Mouse (Mus musculus): ENCODE measurements around the gene Olfm2.
A peak's percentile ranks its signal among the peaks of the same experiment; 100 is the strongest.
"Not testable (repeated sequence)": the region's sequence is repeated elsewhere in the genome, so short reads cannot be mapped to it uniquely, and the experiment has no call there.

Gene Olfm2

GRCm38 (mm10) chr9:20696107-20696712 lies 49.9 kb downstream of the Olfm2 start:
- DNase-seq (ENCODE audit: low read depth, low spot score) = no peak

- DNase-seq (ENCODE audit: low read depth, low spot score) = no peak
Measured at GRCm38 (mm10) chr9:20694721-20695235, 51.4 kb downstream of the Olfm2 start.

- no peak for DNase-seq (ENCODE audit: low read depth, low spot score)
Measured at GRCm38 (mm10) chr9:20692863-20693262, 53.3 kb downstream of the Olfm2 start.

GRCm38 (mm10) chr9:20690449-20690848 lies 55.7 kb downstream of the Olfm2 start:
- not testable (repeated sequence) for DNase-seq (ENCODE audit: low read depth, low spot score)

- DNase-seq (ENCODE audit: low read depth, low spot score) = no peak
Measured at GRCm38 (mm10) chr9:20689913-20690312, 56.2 kb downstream of the Olfm2 start.

GRCm38 (mm10) chr9:20689403-20689802 lies 56.7 kb downstream of the Olfm2 start:
- DNase-seq (ENCODE audit: low read depth, low spot score) = no peak

GRCm38 (mm10) chr9:20685081-20685861 lies 60.9 kb downstream of the Olfm2 start:
- DNase-seq (ENCODE audit: low read depth, low spot score) = no peak

GRCm38 (mm10) chr9:20682389-20682722 lies 63.8 kb downstream of the Olfm2 start:
- DNase-seq (ENCODE audit: low read depth, low spot score) = no peak

GRCm38 (mm10) chr9:20681546-20682388 lies 64.4 kb downstream of the Olfm2 start:
- no peak for DNase-seq (ENCODE audit: low read depth, low spot score)

- DNase-seq (ENCODE audit: low read depth, low spot score) = no peak
Measured at GRCm38 (mm10) chr9:20680378-20680958, 65.7 kb downstream of the Olfm2 start.

GRCm38 (mm10) chr9:20677892-20678291 lies 68.3 kb downstream of the Olfm2 start:
- DNase-seq (ENCODE audit: low read depth, low spot score) = no peak

- DNase-seq (ENCODE audit: low read depth, low spot score) = no peak
Measured at GRCm38 (mm10) chr9:20672047-20672446, 74.1 kb downstream of the Olfm2 start.

- DNase-seq (ENCODE audit: low read depth, low spot score) = no peak
Measured at GRCm38 (mm10) chr9:20668065-20668464, 78.1 kb downstream of the Olfm2 start.

- DNase-seq (ENCODE audit: low read depth, low spot score) = no peak
Measured at GRCm38 (mm10) chr9:20666510-20667034, 79.6 kb downstream of the Olfm2 start.

GRCm38 (mm10) chr9:20665925-20666324 lies 80.2 kb downstream of the Olfm2 start:
- no peak for DNase-seq (ENCODE audit: low read depth, low spot score)

GRCm38 (mm10) chr9:20664982-20665637 lies 81.0 kb downstream of the Olfm2 start:
- DNase-seq (ENCODE audit: low read depth, low spot score) = no peak

- DNase-seq (ENCODE audit: low read depth, low spot score) = no peak
Measured at GRCm38 (mm10) chr9:20664366-20664765, 81.8 kb downstream of the Olfm2 start.

- DNase-seq (ENCODE audit: low read depth, low spot score) = no peak
Measured at GRCm38 (mm10) chr9:20663956-20664355, 82.2 kb downstream of the Olfm2 start.

GRCm38 (mm10) chr9:20662874-20663273 lies 83.3 kb downstream of the Olfm2 start:
- DNase-seq (ENCODE audit: low read depth, low spot score) = no peak

- DNase-seq (ENCODE audit: low read depth, low spot score) = peak; percentile 55
Measured at GRCm38 (mm10) chr9:20662325-20662724, 83.8 kb downstream of the Olfm2 start.

- DNase-seq (ENCODE audit: low read depth, low spot score) = no peak
Measured at GRCm38 (mm10) chr9:20657546-20657945, 88.6 kb downstream of the Olfm2 start.

Measured in CD4-positive helper T cell, adult 2 months (primary cell).